Mouse (Mus musculus) hindbrain, embryonic 10.5 days (tissue): ENCODE data around the gene Fam189a2. TPM values are rescaled to one million over a fixed set of nuclear protein-coding genes. Genes with fewer than 3 reads are reported as not detected.

Source experiments
- DNase-seq: peaks from one replicate; pipeline ENCODE4 v3.0.0-alpha.2; 2017; ENCODE audit warnings: low spot score
- H3K27ac ChIP-seq: fragments of 300-500 bp; sonication (generic); 2 replicates; pipeline ENCODE4 v1.5.1; 2016; ENCODE audit warnings: mild to moderate bottlenecking, moderate library complexity
- H3K27me3 ChIP-seq: fragments of 300-500 bp; sonication (generic); 2 replicates; pipeline ENCODE4 v1.6.1; 2016; ENCODE audit warnings: mild to moderate bottlenecking; ENCODE audit not compliant: poor library complexity, insufficient read depth, severe bottlenecking
- H3K36me3 ChIP-seq: fragments of 300-500 bp; sonication (generic); 2 replicates; pipeline ENCODE4 v1.6.1; 2016; ENCODE audit warnings: mild to moderate bottlenecking, moderate library complexity
- H3K4me1 ChIP-seq: fragments of 300-500 bp; sonication (generic); replicated peaks from 2 replicates; pipeline ENCODE4 v1.6.1; 2016; ENCODE audit warnings: mild to moderate bottlenecking
- H3K4me3 ChIP-seq: fragments of 300-500 bp; sonication (generic); 2 replicates; pipeline ENCODE4 v1.5.1; 2016; ENCODE audit warnings: mild to moderate bottlenecking, moderate library complexity
- H3K9me3 ChIP-seq: fragments of 300-500 bp; sonication (generic); 2 replicates; pipeline ENCODE4 v1.6.1; 2016; ENCODE audit warnings: mild to moderate bottlenecking, moderate library complexity
- WGBS: fragments of 180-500 bp; shearing (Covaris S2); methylation state at CpG from one replicate; pipeline ENCODE4 v1.1.7; 2016; 5-methylcytosine and 5-hydroxymethylcytosine counted together
- polyA plus RNA-seq: library from polyadenylated mRNA; unstranded; fragments of >200 nt; fragmentation: Nextera tagmentation; extraction: Ambion mirVana; gene quantifications from 2 replicates; pipeline ENCODE4 v1.2.1, GENCODE M21; 2016

Fam189a2 gene
- polyA plus RNA-seq, 1 experiment from 2014 or later, result 0.60 TPM

GRCm38 (mm10) chr19:23946026-23946685 lies 84.7 kb downstream of the Fam189a2 start:
- peaks cover 6% of the 10 kb centered on the region for H3K27me3 ChIP-seq
- H3K36me3 ChIP-seq, result no peaks in the 10 kb centered on the region
- whole genome bisulfite sequencing, result 88% methylated on average over 6 of the region's 6 CpGs
- DNase-seq, result no peak
- no peak overlapping the region for H3K4me3 ChIP-seq
- peaks cover 19% of the 10 kb centered on the region for H3K4me1 ChIP-seq
- H3K27ac ChIP-seq, result no peak overlapping the region
- H3K9me3 ChIP-seq, result no peaks in the 10 kb centered on the region

DNA sequence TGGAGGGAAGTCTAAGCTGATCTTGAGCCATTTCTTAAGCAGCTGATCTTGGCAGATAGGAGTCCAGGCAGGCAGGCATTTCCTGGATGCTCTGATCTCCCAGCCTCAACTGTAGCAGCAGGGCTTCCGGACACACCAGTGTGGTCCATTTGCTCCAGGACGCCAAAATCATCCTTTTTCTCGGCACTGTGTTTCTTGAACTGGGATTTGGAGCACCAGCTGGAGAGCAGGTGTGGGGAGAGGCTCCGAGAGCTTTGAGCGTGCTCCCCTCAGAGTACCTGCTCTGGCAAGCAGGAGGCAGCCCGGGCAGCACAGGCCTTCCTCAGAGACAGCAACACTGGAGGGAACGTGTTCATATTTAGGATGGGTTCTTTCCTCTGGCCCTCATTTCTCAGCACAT lies 87.9 kb downstream of the Fam189a2 start:
- H3K27me3 ChIP-seq, result peaks cover 6% of the 10 kb centered on the region
- H3K4me3 ChIP-seq, result no peak overlapping the region
- no peaks in the 10 kb centered on the region for H3K9me3 ChIP-seq
- 87% methylated on average over 7 of the region's 7 CpGs for WGBS
- H3K36me3 ChIP-seq, result no peaks in the 10 kb centered on the region
- no peak overlapping the region for H3K27ac ChIP-seq
- DNase-seq, result no peak
- peaks cover 17% of the 10 kb centered on the region for H3K4me1 ChIP-seq

DNA sequence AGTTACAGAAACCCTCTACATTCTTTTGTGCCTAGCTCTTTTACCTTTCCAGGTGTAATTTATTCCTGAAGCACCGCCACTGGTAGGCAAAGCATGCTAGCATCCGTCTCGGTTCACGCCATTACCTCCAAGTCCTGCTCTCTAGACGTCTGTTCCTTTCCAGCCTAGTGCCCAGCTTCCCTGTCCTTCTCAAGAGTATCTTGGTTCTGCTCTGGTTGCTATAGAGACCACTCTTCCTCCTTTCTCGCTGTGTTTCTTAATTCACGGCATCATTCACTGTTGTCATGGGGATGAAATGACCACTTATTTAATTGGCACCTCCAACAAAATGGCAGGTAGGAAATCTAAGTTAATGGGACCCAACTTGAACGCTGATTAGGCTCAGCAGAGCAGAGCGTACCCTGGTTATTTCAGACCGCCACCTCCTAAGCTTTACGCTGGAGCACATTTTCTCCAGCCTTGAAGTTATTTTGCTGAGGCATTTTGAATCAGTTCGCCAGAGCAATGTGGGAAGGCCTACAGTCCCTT lies 89.3 kb downstream of the Fam189a2 start:
- no peaks in the 10 kb centered on the region for H3K36me3 ChIP-seq
- H3K4me3 ChIP-seq, result no peak overlapping the region
- H3K27me3 ChIP-seq, result peaks cover under 1% of the 10 kb centered on the region; the same call in 1 of the 2 replicates
- peaks cover 13% of the 10 kb centered on the region; the same call in 1 of the 2 replicates for H3K4me1 ChIP-seq
- 79% methylated on average over 12 of the region's 12 CpGs for WGBS
- H3K9me3 ChIP-seq, result no peaks in the 10 kb centered on the region
- DNase-seq, result no peak
- H3K27ac ChIP-seq, result no peak overlapping the region

GRCm38 (mm10) chr19:23930826-23931225 lies 100.0 kb downstream of the Fam189a2 start:
- Histone ChIP-seq H3K4me3 (no peak overlapping the region), H3K4me1 (no peaks in the 10 kb centered on the region), H3K27ac (no peak overlapping the region), H3K9me3 (peaks cover 10% of the 10 kb centered on the region; the same call in 1 of the 2 replicates), H3K27me3 (no peaks in the 10 kb centered on the region), H3K36me3 (peaks cover 10% of the 10 kb centered on the region)
- DNase-seq, result no peak
- WGBS, result 95% methylated on average over 5 of the region's 5 CpGs

DNA sequence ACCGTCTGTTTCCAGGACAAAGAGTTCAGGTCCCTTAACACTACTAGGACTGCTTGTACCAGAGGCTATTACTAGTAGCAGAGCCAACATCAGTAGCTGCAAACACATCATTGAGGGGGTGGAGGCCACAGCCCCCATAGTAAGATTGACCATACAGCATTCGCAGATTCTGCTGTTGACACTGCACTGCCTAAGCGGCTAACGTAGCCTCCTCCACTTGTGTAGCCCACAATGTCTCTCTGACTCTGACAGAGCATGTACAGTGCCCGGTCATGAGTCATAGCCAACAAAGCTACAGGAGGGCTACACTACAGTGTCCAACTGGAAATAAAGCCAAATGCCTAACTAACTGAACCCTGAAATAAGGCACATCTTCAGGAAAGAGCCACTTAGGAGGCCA lies 105.3 kb downstream of the Fam189a2 start:
- Histone ChIP-seq H3K4me3 (no peak overlapping the region), H3K4me1 (peaks cover 7% of the 10 kb centered on the region), H3K27me3 (no peaks in the 10 kb centered on the region), H3K36me3 (no peaks in the 10 kb centered on the region), H3K9me3 (no peaks in the 10 kb centered on the region), H3K27ac (no peak overlapping the region)
- DNase-seq, result no peak
- WGBS, result 95% methylated on average over 5 of the region's 5 CpGs

DNA sequence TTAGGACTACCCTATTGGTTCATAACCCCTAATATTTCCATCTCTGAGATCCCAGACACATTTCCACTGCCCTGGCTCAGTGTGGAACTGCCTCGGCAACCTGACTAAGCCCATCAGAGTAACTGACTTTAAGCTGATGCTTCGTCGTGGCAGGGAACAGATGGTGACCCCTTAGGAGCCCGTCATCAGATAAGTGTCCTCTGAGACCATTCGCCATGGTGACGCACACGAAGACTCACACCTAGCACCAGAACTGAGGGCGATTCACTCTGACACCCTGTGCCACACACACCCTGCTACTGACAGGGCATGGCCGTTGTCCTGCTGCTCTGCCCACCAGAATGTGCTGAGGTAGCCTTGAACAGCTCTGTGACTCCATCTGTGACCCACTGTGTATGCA lies 106.0 kb downstream of the Fam189a2 start:
- DNase-seq, result no peak
- Histone ChIP-seq H3K36me3 (no peaks in the 10 kb centered on the region), H3K4me1 (peaks cover 14% of the 10 kb centered on the region), H3K27me3 (no peaks in the 10 kb centered on the region), H3K27ac (peak overlapping the region; percentile 8; the same call in 1 of the 2 replicates), H3K9me3 (no peaks in the 10 kb centered on the region), H3K4me3 (no peak overlapping the region)
- WGBS, result 80% methylated on average over 9 of the region's 9 CpGs

GRCm38 (mm10) chr19:23924057-23924456 lies 106.8 kb downstream of the Fam189a2 start:
- H3K4me1 ChIP-seq, result peaks cover 22% of the 10 kb centered on the region
- H3K9me3 ChIP-seq, result no peaks in the 10 kb centered on the region
- H3K4me3 ChIP-seq, result no peak overlapping the region
- WGBS, result 85% methylated on average over 6 of the region's 6 CpGs
- H3K27ac ChIP-seq, result peak overlapping the region; percentile 8; the same call in 1 of the 2 replicates
- no peaks in the 10 kb centered on the region for H3K27me3 ChIP-seq
- H3K36me3 ChIP-seq, result no peaks in the 10 kb centered on the region
- no peak for DNase-seq

Other genes with a start within 250 kb of the Fam189a2 start
- 26.7 and 30.0 TPM in 2 replicates for gene Tjp2, start 194.0 kb upstream of the Fam189a2 start, polyA plus RNA-seq
- gene Fxn, start 249.6 kb upstream of the Fam189a2 start, polyA plus RNA-seq, result 56.7 and 58.1 TPM in 2 replicates